Mouse (Mus musculus) neural tube, embryonic 15.5 days (tissue): ENCODE results near the gene Rragd. TPM values are rescaled to one million over a fixed set of nuclear protein-coding genes. Genes with fewer than 3 reads are reported as not detected.

Source experiments
- ATAC-seq: fragments of 200-750 bp; cut with Nextera tagmentation; 2 replicates; pipeline ENCODE4 v1.8.0; 2017; ENCODE audit warnings: mild to moderate bottlenecking, moderate TSS enrichment, moderate library complexity; ENCODE audit not compliant: low FRiP score
- H3K27ac ChIP-seq: fragments of 300-500 bp; sonication (generic); replicated peaks from 2 replicates; pipeline ENCODE4 v1.5.1; 2015; ENCODE audit warnings: mild to moderate bottlenecking, inconsistent platforms
- H3K27me3 ChIP-seq: fragments of 300-500 bp; sonication (generic); replicated peaks from 2 replicates; pipeline ENCODE4 v1.6.1; 2015; ENCODE audit warnings: inconsistent platforms
- H3K36me3 ChIP-seq: fragments of 300-500 bp; sonication (generic); 2 replicates; pipeline ENCODE4 v1.6.1; 2015; ENCODE audit warnings: inconsistent platforms
- H3K4me1 ChIP-seq: fragments of 300-500 bp; sonication (generic); 2 replicates; pipeline ENCODE4 v1.6.1; 2015; ENCODE audit warnings: inconsistent platforms
- H3K4me2 ChIP-seq: fragments of 300-500 bp; sonication (generic); 2 replicates; pipeline ENCODE4 v1.6.1; 2015; ENCODE audit warnings: inconsistent platforms, mild to moderate bottlenecking, moderate library complexity
- H3K4me3 ChIP-seq: fragments of 300-500 bp; sonication (generic); replicated peaks from 2 replicates; pipeline ENCODE4 v1.5.1; 2015; ENCODE audit warnings: mild to moderate bottlenecking, inconsistent platforms
- H3K9ac ChIP-seq: fragments of 300-500 bp; sonication (generic); replicated peaks from 2 replicates; pipeline ENCODE4 v1.6.1; 2015; ENCODE audit warnings: mild to moderate bottlenecking, inconsistent platforms
- H3K9me3 ChIP-seq: fragments of 300-500 bp; sonication (generic); replicated peaks from 2 replicates; pipeline ENCODE4 v1.6.1; 2016; ENCODE audit warnings: inconsistent platforms
- WGBS: fragments of 180-500 bp; shearing (Covaris S2); methylation state at CpG from one replicate; pipeline ENCODE4 v1.1.7; 2015; ENCODE audit warnings: mixed read lengths; 5-methylcytosine and 5-hydroxymethylcytosine counted together
- polyA plus RNA-seq: library from polyadenylated mRNA; unstranded; fragments of >200 nt; fragmentation: Nextera tagmentation; extraction: Ambion mirVana; gene quantifications from 2 replicates; pipeline ENCODE4 v1.2.1, GENCODE M21; 2015

Rragd gene
- polyA plus RNA-seq, 1 experiment from 2014 or later, result 44.6 TPM

DNA sequence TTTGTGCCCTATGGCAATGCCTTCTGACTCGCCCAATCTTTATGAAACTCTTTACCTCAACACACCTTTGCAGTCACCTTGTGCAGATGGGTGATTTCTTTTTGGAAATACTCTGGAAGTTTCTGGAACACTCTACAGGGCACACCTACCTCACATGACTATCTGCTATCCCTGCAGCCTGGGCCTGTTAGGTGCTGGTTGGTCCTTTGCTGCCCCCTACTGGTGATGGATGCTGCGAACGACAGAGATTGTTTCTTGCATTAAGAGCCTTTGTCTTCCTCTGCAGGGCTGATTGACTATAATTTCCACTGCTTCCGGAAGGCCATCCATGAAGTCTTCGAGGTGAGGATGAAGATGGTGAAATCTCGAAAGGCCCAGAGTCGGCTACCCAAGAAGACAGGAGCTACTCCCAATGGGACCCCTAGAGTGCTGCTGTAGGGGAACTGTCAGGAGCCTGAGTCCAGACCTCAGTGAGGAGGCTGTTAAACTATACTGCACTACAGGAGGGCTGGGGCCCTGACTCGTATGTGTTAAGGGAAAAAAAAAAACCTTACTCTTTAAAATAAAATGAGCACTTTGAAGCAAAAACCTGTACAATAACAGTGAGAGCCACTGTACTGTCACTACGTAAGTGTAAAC is 35.6 kb downstream of the Rragd start:
- Histone ChIP-seq H3K4me1 (no peaks in the 10 kb centered on the region), H3K27ac (no peak overlapping the region), H3K9me3 (no peaks in the 10 kb centered on the region), H3K9ac (no peak overlapping the region), H3K4me3 (no peak overlapping the region), H3K36me3 (peaks cover 32% of the 10 kb centered on the region), H3K27me3 (no peaks in the 10 kb centered on the region), H3K4me2 (no peak overlapping the region)
- WGBS, result 48% methylated on average over 9 of the region's 9 CpGs
- peak; percentile 79; the same call in 1 of the 2 replicates for ATAC-seq

DNA sequence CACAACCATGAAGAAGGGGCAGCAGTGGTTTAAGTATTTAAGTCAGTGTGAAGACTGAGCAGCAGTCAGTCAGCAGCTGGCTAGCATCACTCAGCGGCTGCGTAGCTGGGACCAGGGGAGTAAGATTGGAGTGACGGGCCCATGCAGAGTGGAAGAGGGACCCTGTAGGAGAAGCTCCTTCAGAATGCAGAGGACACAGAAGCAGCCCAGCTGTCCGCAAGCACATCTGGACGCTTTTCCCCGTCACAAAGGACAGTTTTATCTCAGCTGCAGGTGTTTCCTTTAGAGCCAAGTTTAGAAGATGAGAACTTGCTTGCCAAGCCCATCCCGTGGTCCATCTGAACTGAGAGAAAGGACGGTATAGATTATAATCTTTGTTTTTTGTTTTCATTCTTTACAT is 41.6 kb downstream of the Rragd start:
- Histone ChIP-seq H3K4me1 (peaks cover 6% of the 10 kb centered on the region), H3K9me3 (no peaks in the 10 kb centered on the region), H3K9ac (no peak overlapping the region), H3K36me3 (peaks cover 11% of the 10 kb centered on the region; the same call in 1 of the 2 replicates), H3K4me3 (no peak overlapping the region), H3K27ac (no peak overlapping the region), H3K4me2 (no peak overlapping the region), H3K27me3 (no peaks in the 10 kb centered on the region)
- 83% methylated on average over 8 of the region's 8 CpGs for WGBS
- no peak for ATAC-seq

DNA sequence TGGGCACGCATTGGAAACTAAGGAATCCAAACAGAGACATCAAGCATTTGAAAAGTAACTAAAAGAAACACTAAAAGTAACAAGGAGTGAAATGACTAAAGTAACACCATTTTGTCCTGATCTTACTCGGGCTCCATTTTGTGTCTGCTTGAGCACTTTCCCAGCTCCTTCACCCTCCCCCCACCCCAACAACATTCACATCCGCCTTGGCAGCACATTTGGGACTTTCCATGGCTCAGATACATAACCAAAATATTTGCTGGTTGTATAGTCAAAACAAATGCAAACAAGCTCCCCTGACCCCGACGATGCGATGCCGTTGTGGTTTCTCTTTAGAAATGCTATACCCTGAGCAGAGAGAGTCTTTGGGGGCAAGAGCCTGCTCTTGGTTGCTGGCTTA is 46.3 kb downstream of the Rragd start:
- H3K27me3 ChIP-seq, result no peaks in the 10 kb centered on the region
- H3K9me3 ChIP-seq, result no peaks in the 10 kb centered on the region
- no peak overlapping the region for H3K27ac ChIP-seq
- ATAC-seq, result no peak
- no peak overlapping the region for H3K4me2 ChIP-seq
- no peaks in the 10 kb centered on the region; the same call in 1 of the 2 replicates for H3K36me3 ChIP-seq
- H3K4me3 ChIP-seq, result no peak overlapping the region
- H3K4me1 ChIP-seq, result peaks cover 34% of the 10 kb centered on the region
- H3K9ac ChIP-seq, result no peak overlapping the region
- WGBS, result 92% methylated on average over 7 of the region's 7 CpGs

DNA sequence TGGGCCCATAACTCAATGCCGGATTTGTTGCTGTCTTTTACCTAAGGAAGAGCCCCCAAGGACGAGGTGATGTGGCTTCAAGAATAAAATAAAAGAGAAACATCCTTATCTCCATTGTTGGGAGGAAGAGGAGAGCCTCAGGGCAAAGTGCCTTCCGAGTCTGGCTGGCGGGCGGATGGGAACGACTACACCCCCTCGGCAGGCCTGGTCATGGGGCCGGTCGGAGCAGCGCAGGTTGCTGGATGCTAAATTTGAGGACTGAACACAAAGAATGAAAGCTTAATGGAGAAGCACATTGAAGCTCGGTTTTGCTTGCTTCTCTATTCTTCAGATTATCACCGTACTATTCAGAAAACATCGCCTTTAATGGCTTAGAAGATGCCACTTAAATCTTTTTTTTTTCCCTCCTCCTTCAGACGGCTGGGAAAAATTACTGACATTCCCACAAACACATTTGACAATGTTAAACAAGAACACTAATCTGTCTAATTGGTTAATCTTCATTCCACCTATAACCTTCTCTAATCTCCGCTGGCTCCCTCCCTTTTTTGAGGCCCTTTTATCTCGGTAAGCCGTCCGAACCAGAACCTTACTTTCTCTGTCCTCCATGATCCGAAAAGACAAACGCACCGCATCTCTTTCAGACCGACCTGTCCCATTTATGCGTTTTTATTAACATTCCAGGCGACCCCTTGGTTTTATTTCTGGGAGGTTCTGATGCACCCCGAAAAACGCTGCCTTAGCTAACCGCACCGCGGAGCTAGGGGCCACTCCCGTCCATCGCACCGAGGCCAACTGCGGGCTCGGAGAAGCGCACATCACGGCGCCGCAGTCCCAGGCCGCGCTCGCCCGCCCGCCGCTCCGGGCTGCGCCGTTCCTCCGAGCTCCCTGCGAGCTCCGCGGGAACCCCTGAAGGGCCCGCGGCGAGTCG is 47.7 kb downstream of the Rragd start:
- no peaks in the 10 kb centered on the region for H3K27me3 ChIP-seq
- ATAC-seq, result peak; percentile 82
- H3K4me1 ChIP-seq, result peaks cover 35% of the 10 kb centered on the region
- no peaks in the 10 kb centered on the region for H3K9me3 ChIP-seq
- peak overlapping the region; percentile 84 for H3K4me3 ChIP-seq
- H3K36me3 ChIP-seq, result peaks cover 5% of the 10 kb centered on the region
- under 1% methylated on average over 53 of the region's 55 CpGs for WGBS
- peak overlapping the region; percentile 96 for H3K27ac ChIP-seq
- H3K4me2 ChIP-seq, result peak overlapping the region; percentile 77
- H3K9ac ChIP-seq, result peak overlapping the region; percentile 94

DNA sequence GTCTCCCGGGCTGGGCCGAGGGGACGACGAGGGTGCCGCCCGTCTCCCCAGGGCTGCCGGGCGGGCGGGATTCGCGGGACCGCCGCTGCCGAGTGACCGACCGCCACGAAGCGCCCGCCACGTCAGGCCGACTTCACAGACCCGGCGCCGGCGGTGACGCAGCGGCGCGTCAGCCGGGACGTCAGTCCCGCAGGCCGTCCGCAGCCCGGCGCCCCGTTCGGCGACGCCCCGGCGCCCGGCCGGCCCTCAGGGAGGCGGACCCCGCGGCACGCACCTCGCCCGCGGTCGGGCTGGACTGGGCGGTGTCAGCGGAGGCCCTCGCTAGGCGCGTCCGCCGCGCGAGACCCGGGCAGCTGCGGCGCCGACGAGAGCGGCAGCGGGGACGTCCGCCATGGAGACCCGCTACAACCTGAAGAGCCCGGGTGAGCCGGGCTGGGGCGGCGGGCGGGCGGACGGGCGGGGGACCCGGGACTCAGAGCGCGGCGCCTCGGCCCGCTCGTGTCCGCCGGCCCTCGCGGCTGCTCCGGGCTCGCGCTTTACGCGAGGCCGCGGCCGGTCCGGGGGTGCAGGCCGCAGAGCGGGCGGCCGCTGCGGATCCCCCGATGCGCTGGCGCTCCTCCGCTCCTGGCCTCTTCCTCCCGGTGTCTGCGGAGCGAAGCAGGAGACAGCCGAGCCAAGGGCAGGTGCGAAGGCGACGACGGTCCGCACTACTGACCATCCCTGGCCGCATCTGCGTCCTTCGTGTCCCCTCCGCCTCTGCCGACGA is 48.5 kb downstream of the Rragd start, which contains the start of gene Ube2j1:
Ube2j1 (plus strand) TSS at position 222 of the 766 bp plus-strand sequence.
- peak within 1 kb of the TSS; percentile 96 for H3K27ac ChIP-seq
- peak within 1 kb of the TSS; percentile 77 for H3K4me2 ChIP-seq
- under 1% methylated on average over 93 of the region's 123 CpGs for WGBS
- peak; percentile 96 for ATAC-seq
- H3K9ac ChIP-seq, result peak within 1 kb of the TSS; percentile 94
- peaks cover 8% of the 10 kb centered on the region for H3K36me3 ChIP-seq
- H3K27me3 ChIP-seq, result no peaks in the 10 kb centered on the region
- no peaks in the 10 kb centered on the region for H3K9me3 ChIP-seq
- peak within 1 kb of the TSS; percentile 84 for H3K4me3 ChIP-seq
- peaks cover 35% of the 10 kb centered on the region for H3K4me1 ChIP-seq

DNA sequence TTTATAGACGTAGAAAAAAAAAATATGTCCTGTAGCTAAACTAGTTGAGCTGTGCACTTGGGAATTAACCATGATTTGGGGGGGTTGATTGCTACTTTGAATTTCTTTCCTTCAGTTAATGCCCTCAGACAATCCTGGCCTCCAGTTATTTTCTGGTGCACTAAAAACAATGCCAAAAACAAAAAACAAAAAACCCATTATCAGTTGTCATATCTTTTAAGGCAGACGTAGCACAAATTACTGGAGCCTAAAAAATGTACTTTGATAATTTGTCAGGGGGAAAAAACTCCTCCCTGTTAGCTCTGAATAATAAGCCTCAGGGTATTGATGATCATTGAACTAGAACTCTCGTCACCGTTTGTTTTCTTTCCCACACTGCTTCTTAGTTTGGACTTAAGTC is 49.2 kb downstream of the Rragd start:
- 4% methylated on average over 4 of the region's 4 CpGs for WGBS
- Histone ChIP-seq H3K4me2 (peak overlapping the region; percentile 77), H3K4me1 (peaks cover 35% of the 10 kb centered on the region), H3K27me3 (no peaks in the 10 kb centered on the region), H3K36me3 (peaks cover 8% of the 10 kb centered on the region), H3K9ac (peak overlapping the region; percentile 94), H3K9me3 (no peaks in the 10 kb centered on the region), H3K27ac (peak overlapping the region; percentile 96), H3K4me3 (peak overlapping the region; percentile 84)
- ATAC-seq, result no peak

DNA sequence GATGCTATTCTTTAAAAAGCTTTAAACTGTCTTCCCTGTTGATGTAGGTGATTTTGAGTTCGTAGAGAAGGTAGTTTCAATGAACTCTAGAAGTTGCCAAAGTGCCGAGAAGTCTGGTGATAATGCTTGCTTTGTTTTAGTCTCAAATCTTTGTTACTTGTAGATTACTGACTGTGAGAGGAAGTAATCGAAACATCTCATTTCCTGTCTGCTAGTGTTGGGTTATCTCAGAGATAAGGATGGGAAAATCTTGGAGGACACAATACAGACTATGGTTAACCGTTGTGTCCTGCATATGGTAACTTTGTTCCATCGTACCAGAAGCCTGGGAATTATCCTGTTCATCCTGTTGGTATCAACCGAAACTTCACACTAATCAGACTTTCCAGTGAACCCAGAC is 50.7 kb downstream of the Rragd start:
- no peak overlapping the region for H3K4me3 ChIP-seq
- H3K36me3 ChIP-seq, result peaks cover 13% of the 10 kb centered on the region
- H3K4me1 ChIP-seq, result peaks cover 35% of the 10 kb centered on the region
- H3K9ac ChIP-seq, result no peak overlapping the region
- no peak for ATAC-seq
- WGBS, result 88% methylated on average over 6 of the region's 6 CpGs
- H3K27me3 ChIP-seq, result no peaks in the 10 kb centered on the region
- no peak overlapping the region for H3K27ac ChIP-seq
- no peak overlapping the region for H3K4me2 ChIP-seq
- no peaks in the 10 kb centered on the region for H3K9me3 ChIP-seq

DNA sequence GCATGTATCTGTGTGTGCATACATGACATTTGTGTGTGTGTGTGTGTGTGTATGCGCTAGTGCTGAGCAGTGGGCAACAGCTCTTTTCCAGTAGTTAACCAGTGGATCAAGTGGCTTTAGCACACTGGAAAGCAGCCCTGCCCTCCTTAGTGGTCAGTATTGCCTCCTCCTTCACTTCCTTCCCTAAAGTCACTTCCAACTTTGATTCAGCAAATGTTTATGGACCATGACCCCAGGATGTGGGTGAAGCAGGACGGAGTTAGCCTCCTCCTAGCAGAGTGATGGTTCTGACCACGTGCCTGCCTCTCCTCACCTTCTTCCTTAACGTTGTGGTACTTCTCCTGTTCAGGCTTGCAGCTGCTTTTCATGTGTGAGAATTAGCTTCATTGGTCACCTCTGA is 57.0 kb downstream of the Rragd start:
- Histone ChIP-seq H3K9me3 (no peaks in the 10 kb centered on the region), H3K4me2 (no peak overlapping the region), H3K9ac (no peak overlapping the region), H3K4me3 (no peak overlapping the region), H3K36me3 (peaks cover 62% of the 10 kb centered on the region), H3K4me1 (no peaks in the 10 kb centered on the region), H3K27ac (no peak overlapping the region), H3K27me3 (no peaks in the 10 kb centered on the region)
- ATAC-seq, result no peak
- WGBS, result 91% methylated on average over 4 of the region's 4 CpGs

DNA sequence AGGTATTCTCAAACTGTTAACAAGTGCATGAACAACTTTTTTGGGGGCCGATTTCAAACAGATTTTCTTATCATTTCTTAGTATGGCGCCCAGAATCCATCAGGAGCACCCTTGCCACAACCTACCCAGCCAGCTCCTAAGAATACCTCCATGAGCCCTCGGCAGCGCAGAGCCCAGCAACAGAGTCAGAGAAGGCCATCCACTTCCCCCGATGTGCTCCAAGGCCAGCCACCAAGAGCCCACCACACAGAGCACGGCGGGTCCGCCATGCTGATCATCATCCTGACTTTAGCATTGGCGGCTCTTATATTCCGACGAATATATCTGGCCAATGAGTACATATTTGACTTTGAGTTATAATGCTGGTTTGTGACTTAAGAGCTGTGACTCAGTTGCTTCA is 66.8 kb downstream of the Rragd start:
- peaks cover 68% of the 10 kb centered on the region for H3K36me3 ChIP-seq
- H3K4me1 ChIP-seq, result no peaks in the 10 kb centered on the region
- no peak for ATAC-seq
- H3K4me3 ChIP-seq, result no peak overlapping the region
- no peaks in the 10 kb centered on the region for H3K9me3 ChIP-seq
- no peak overlapping the region for H3K27ac ChIP-seq
- no peak overlapping the region for H3K9ac ChIP-seq
- no peak overlapping the region for H3K4me2 ChIP-seq
- H3K27me3 ChIP-seq, result no peaks in the 10 kb centered on the region
- 98% methylated on average over 11 of the region's 11 CpGs for WGBS

DNA sequence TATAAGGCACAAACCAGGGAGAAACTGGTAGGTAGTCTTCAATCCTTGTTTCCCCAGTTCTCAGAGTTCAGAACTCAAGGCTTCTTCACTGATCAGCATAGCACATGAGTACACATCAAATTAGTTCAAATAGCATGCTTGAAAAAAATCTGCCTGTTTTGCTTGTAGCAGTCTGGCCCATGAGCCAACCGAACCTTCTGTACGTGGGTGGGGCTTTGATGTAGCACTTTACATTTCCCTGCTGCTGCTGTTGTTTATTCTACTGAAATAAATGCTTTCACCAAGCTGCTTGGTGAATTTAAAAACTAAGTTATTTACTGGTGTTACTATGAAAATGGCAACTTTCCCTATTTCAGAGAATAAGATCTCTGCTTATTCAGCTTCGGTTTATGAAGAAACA is 69.2 kb downstream of the Rragd start:
- H3K36me3 ChIP-seq, result peaks cover 47% of the 10 kb centered on the region

DNA sequence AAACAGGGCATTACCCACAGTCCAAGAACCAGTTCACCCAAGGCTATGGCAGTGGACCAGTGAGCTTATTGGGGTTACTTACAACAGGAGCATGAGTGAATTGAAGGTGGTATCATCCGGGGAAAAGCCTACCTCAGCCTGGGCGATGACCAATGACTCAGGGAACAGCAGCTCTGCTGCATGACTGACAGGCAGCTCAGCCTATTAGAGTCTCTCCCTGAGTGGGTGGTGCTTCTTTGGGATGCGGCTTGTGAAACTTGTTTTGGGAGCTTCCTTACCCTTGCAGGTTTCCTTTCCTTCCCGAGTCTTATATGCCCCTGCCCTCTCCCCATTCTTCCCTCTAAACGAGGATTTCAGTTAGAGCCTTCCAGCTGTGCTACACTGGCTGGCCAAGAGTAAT is 69.8 kb downstream of the Rragd start:
- Histone ChIP-seq H3K27me3 (no peaks in the 10 kb centered on the region), H3K27ac (no peak overlapping the region), H3K4me3 (no peak overlapping the region), H3K36me3 (peaks cover 45% of the 10 kb centered on the region), H3K4me2 (no peak overlapping the region), H3K4me1 (no peaks in the 10 kb centered on the region), H3K9me3 (no peaks in the 10 kb centered on the region), H3K9ac (no peak overlapping the region)
- 88% methylated on average over 5 of the region's 5 CpGs for WGBS
- no peak for ATAC-seq

More for the DNA sequence above, 69.2 kb downstream of the Rragd start:
- Histone ChIP-seq H3K4me2 (no peak overlapping the region), H3K27ac (no peak overlapping the region), H3K9ac (no peak overlapping the region), H3K4me1 (no peaks in the 10 kb centered on the region), H3K4me3 (no peak overlapping the region), H3K9me3 (no peaks in the 10 kb centered on the region), H3K27me3 (no peaks in the 10 kb centered on the region)
- no peak for ATAC-seq
- 93% methylated on average over 3 of the region's 3 CpGs for WGBS
